Mouse (Mus musculus) liver, embryonic 11.5 days (tissue): Measurements from ENCODE around the gene Tmem202. TPM values are rescaled to one million over a fixed set of nuclear protein-coding genes. Genes with fewer than 3 reads are reported as not detected.
A peak's percentile ranks its signal among the peaks of the same experiment; 100 is the strongest.

ENCODE experiments used
- ATAC-seq: fragments of 200-750 bp; cut with Nextera tagmentation; replicated peaks from 2 replicates; pipeline ENCODE4 v1.8.0; 2017; ENCODE audit warnings: moderate number of reproducible peaks, mild to moderate bottlenecking, moderate TSS enrichment, moderate library complexity; ENCODE audit not compliant: low FRiP score
- DNase-seq: peaks from one replicate; pipeline ENCODE4 v3.0.0-alpha.2; 2017; ENCODE audit warnings: low spot score
- H3K27ac ChIP-seq: fragments of 300-500 bp; sonication (generic); 2 replicates; pipeline ENCODE4 v1.5.1; 2014; ENCODE audit warnings: mild to moderate bottlenecking, low read depth, low read length, control low read depth
- H3K27me3 ChIP-seq: fragments of 300-500 bp; sonication (generic); replicated peaks from 2 replicates; pipeline ENCODE4 v1.6.1; 2014; ENCODE audit warnings: low read length, mixed read lengths; ENCODE audit not compliant: control insufficient read depth, insufficient read depth
- H3K36me3 ChIP-seq: fragments of 300-500 bp; sonication (generic); 2 replicates; pipeline ENCODE4 v1.6.1; 2014; ENCODE audit warnings: mild to moderate bottlenecking, low read length, moderate library complexity, mixed read lengths; ENCODE audit not compliant: control insufficient read depth, insufficient read depth
- H3K4me1 ChIP-seq: fragments of 300-500 bp; sonication (generic); replicated peaks from 2 replicates; pipeline ENCODE4 v1.6.1; 2014; ENCODE audit warnings: low read length, mixed read lengths; ENCODE audit not compliant: control insufficient read depth, insufficient read depth
- H3K4me2 ChIP-seq: fragments of 300-500 bp; sonication (generic); 2 replicates; pipeline ENCODE4 v1.6.1; 2014; ENCODE audit warnings: mild to moderate bottlenecking, control low read depth, moderate library complexity
- H3K4me3 ChIP-seq: fragments of 300-500 bp; sonication (generic); 2 replicates; pipeline ENCODE4 v1.5.1; 2014; ENCODE audit warnings: low read depth, low read length, control low read depth
- H3K9ac ChIP-seq: fragments of 300-500 bp; sonication (generic); 2 replicates; pipeline ENCODE4 v1.6.1; 2014; ENCODE audit warnings: low read depth, low read length, control low read depth
- H3K9me3 ChIP-seq: fragments of 300-500 bp; sonication (generic); 2 replicates; pipeline ENCODE4 v1.6.1; 2016; ENCODE audit warnings: low read length, inconsistent platforms, mixed read lengths; ENCODE audit not compliant: control insufficient read depth
- WGBS: fragments of 180-500 bp; shearing (Covaris S2); extraction: QIAGEN DNeasy Blood & Tissue Kit; methylation state at CpG from one replicate; pipeline ENCODE4 v1.1.7; 2014; 5-methylcytosine and 5-hydroxymethylcytosine counted together
- polyA plus RNA-seq: library from polyadenylated mRNA; unstranded; fragments of >200 nt; fragmentation: Nextera tagmentation; extraction: Ambion mirVana; gene quantifications from 2 replicates; pipeline ENCODE4 v1.2.1, GENCODE M21; 2014

Gene Tmem202
- polyA plus RNA-seq, 1 experiment from 2014 or later: 0.22 TPM

- H3K9me3 ChIP-seq: no peaks in the 10 kb centered on the region
- H3K36me3 ChIP-seq: no peaks in the 10 kb centered on the region
- ATAC-seq (no peak), DNase-seq (no peak)
- H3K4me3 ChIP-seq: no peak overlapping the region
- no peak overlapping the region for H3K4me2 ChIP-seq
- H3K27ac ChIP-seq: no peak overlapping the region
- 49% methylated on average over 6 of the region's 6 CpGs for WGBS
- no peak overlapping the region for H3K9ac ChIP-seq
- H3K4me1 ChIP-seq: peaks cover 5% of the 10 kb centered on the region; the same call in 1 of the 2 replicates
- no peaks in the 10 kb centered on the region for H3K27me3 ChIP-seq
These were observed 12.9 kb downstream of the Tmem202 start for GRCm38 (mm10) chr9:59526727-59527126.

GRCm38 (mm10) chr9:59522906-59523305, 16.7 kb downstream of the Tmem202 start:
- Histone ChIP-seq H3K36me3 (no peaks in the 10 kb centered on the region), H3K27me3 (no peaks in the 10 kb centered on the region), H3K4me1 (peaks cover 5% of the 10 kb centered on the region; the same call in 1 of the 2 replicates), H3K27ac (no peak overlapping the region), H3K9me3 (no peaks in the 10 kb centered on the region), H3K9ac (no peak overlapping the region), H3K4me3 (no peak overlapping the region), H3K4me2 (no peak overlapping the region)
- ATAC-seq (no peak), DNase-seq (no peak)
- 22% methylated on average over 4 of the region's 4 CpGs for WGBS

GRCm38 (mm10) chr9:59519396-59519795, 20.3 kb downstream of the Tmem202 start:
- H3K9me3 ChIP-seq: no peaks in the 10 kb centered on the region
- no peak for DNase-seq
- no peak overlapping the region for H3K4me3 ChIP-seq
- H3K27me3 ChIP-seq: no peaks in the 10 kb centered on the region
- H3K4me2 ChIP-seq: no peak overlapping the region
- no peak overlapping the region for H3K27ac ChIP-seq
- 72% methylated on average over 2 of the region's 2 CpGs for WGBS
- no peak overlapping the region for H3K9ac ChIP-seq
- peaks cover 5% of the 10 kb centered on the region; the same call in 1 of the 2 replicates for H3K4me1 ChIP-seq
- ATAC-seq: no peak
- H3K36me3 ChIP-seq: no peaks in the 10 kb centered on the region

GRCm38 (mm10) chr9:59518976-59519375, 20.7 kb downstream of the Tmem202 start:
- Histone ChIP-seq H3K4me3 (no peak overlapping the region), H3K9me3 (no peaks in the 10 kb centered on the region), H3K27me3 (no peaks in the 10 kb centered on the region), H3K4me2 (no peak overlapping the region), H3K36me3 (no peaks in the 10 kb centered on the region), H3K27ac (no peak overlapping the region), H3K9ac (no peak overlapping the region), H3K4me1 (peaks cover 5% of the 10 kb centered on the region; the same call in 1 of the 2 replicates)
- ATAC-seq (no peak), DNase-seq (no peak)
- WGBS: 76% methylated on average over 5 of the region's 5 CpGs

- H3K4me3 ChIP-seq: no peak overlapping the region
- H3K9me3 ChIP-seq: no peaks in the 10 kb centered on the region
- H3K9ac ChIP-seq: no peak overlapping the region
- no peaks in the 10 kb centered on the region for H3K36me3 ChIP-seq
- no peak for ATAC-seq
- DNase-seq: no peak
- H3K27ac ChIP-seq: no peak overlapping the region
- no peak overlapping the region for H3K4me2 ChIP-seq
- H3K4me1 ChIP-seq: no peaks in the 10 kb centered on the region
- WGBS: 58% methylated on average over 7 of the region's 7 CpGs
- H3K27me3 ChIP-seq: no peaks in the 10 kb centered on the region
These were observed 22.5 kb downstream of the Tmem202 start for GRCm38 (mm10) chr9:59517127-59517526.

- no peak overlapping the region for H3K4me2 ChIP-seq
- no peaks in the 10 kb centered on the region for H3K27me3 ChIP-seq
- no peak overlapping the region for H3K27ac ChIP-seq
- no peak overlapping the region for H3K4me3 ChIP-seq
- DNase-seq (no peak), ATAC-seq (no peak)
- no peak overlapping the region for H3K9ac ChIP-seq
- H3K9me3 ChIP-seq: no peaks in the 10 kb centered on the region
- H3K4me1 ChIP-seq: no peaks in the 10 kb centered on the region
- 34% methylated on average over 3 of the region's 3 CpGs for WGBS
- no peaks in the 10 kb centered on the region for H3K36me3 ChIP-seq
These were observed 24.6 kb downstream of the Tmem202 start for GRCm38 (mm10) chr9:59515069-59515468.

GRCm38 (mm10) chr9:59512381-59512780, 27.3 kb downstream of the Tmem202 start:
- Histone ChIP-seq H3K27me3 (no peaks in the 10 kb centered on the region), H3K4me2 (no peak overlapping the region), H3K9ac (no peak overlapping the region), H3K27ac (no peak overlapping the region), H3K4me1 (no peaks in the 10 kb centered on the region), H3K36me3 (no peaks in the 10 kb centered on the region), H3K4me3 (no peak overlapping the region), H3K9me3 (no peaks in the 10 kb centered on the region)
- 53% methylated on average over 4 of the region's 4 CpGs for WGBS
- no peak for DNase-seq
- ATAC-seq: no peak

GRCm38 (mm10) chr9:59508146-59508545, 31.5 kb downstream of the Tmem202 start:
- DNase-seq (no peak), ATAC-seq (no peak)
- WGBS: 51% methylated on average over 1 of the region's 1 CpGs
- H3K4me2 ChIP-seq: no peak overlapping the region
- H3K27ac ChIP-seq: no peak overlapping the region
- no peaks in the 10 kb centered on the region for H3K36me3 ChIP-seq
- H3K27me3 ChIP-seq: no peaks in the 10 kb centered on the region
- no peak overlapping the region for H3K9ac ChIP-seq
- H3K9me3 ChIP-seq: no peaks in the 10 kb centered on the region
- H3K4me3 ChIP-seq: no peak overlapping the region
- H3K4me1 ChIP-seq: no peaks in the 10 kb centered on the region

- H3K9ac ChIP-seq: peak overlapping the region; percentile 86
- DNase-seq: no peak
- peak overlapping the region; percentile 99 for H3K27ac ChIP-seq
- no peaks in the 10 kb centered on the region for H3K36me3 ChIP-seq
- H3K4me1 ChIP-seq: peaks cover 9% of the 10 kb centered on the region; the same call in 1 of the 2 replicates
- ATAC-seq: no peak
- no peaks in the 10 kb centered on the region for H3K9me3 ChIP-seq
- peak overlapping the region; percentile 86 for H3K4me2 ChIP-seq
- H3K4me3 ChIP-seq: peak overlapping the region; percentile 81
- H3K27me3 ChIP-seq: no peaks in the 10 kb centered on the region
These were observed 52.3 kb downstream of the Tmem202 start for GRCm38 (mm10) chr9:59487331-59487730.
